Mouse (Mus musculus) forebrain, embryonic 15.5 days (tissue): ENCODE results near the gene Yipf3. TPM values are rescaled to one million over a fixed set of nuclear protein-coding genes. Genes with fewer than 3 reads are reported as not detected.

ENCODE experiments used
- ATAC-seq: fragments of 200-750 bp; cut with Nextera tagmentation; replicated peaks from 2 replicates; pipeline ENCODE4 v1.8.0; 2017; ENCODE audit warnings: mild to moderate bottlenecking, moderate TSS enrichment, moderate library complexity
- H3K27ac ChIP-seq: fragments of 300-500 bp; sonication (generic); replicated peaks from 2 replicates; pipeline ENCODE4 v1.5.1; 2015; ENCODE audit warnings: mild to moderate bottlenecking, inconsistent platforms
- H3K27me3 ChIP-seq: fragments of 300-500 bp; sonication (generic); 2 replicates; pipeline ENCODE4 v1.6.1; 2015; ENCODE audit warnings: inconsistent platforms
- H3K36me3 ChIP-seq: fragments of 300-500 bp; sonication (generic); 2 replicates; pipeline ENCODE4 v1.6.1; 2015; ENCODE audit warnings: mild to moderate bottlenecking, inconsistent platforms
- H3K4me1 ChIP-seq: fragments of 300-500 bp; sonication (generic); 2 replicates; pipeline ENCODE4 v1.6.1; 2015; ENCODE audit warnings: inconsistent platforms
- H3K4me2 ChIP-seq: fragments of 300-500 bp; sonication (generic); replicated peaks from 2 replicates; pipeline ENCODE4 v1.6.1; 2015; ENCODE audit warnings: mild to moderate bottlenecking, inconsistent platforms
- H3K4me3 ChIP-seq: fragments of 300-500 bp; sonication (generic); 2 replicates; pipeline ENCODE4 v1.5.1; 2015; ENCODE audit warnings: mild to moderate bottlenecking, inconsistent platforms
- H3K9ac ChIP-seq: fragments of 300-500 bp; sonication (generic); replicated peaks from 2 replicates; pipeline ENCODE4 v1.6.1; 2015; ENCODE audit warnings: mild to moderate bottlenecking, inconsistent platforms
- H3K9me3 ChIP-seq: fragments of 300-500 bp; sonication (generic); 2 replicates; pipeline ENCODE4 v1.6.1; 2016; ENCODE audit warnings: inconsistent platforms
- WGBS: fragments of 180-500 bp; shearing (Covaris S2); methylation state at CpG from one replicate; pipeline ENCODE4 v1.1.7; 2015; ENCODE audit warnings: mixed read lengths; 5-methylcytosine and 5-hydroxymethylcytosine counted together
- microRNA counts: library from miRNA; unstranded; fragments of <30 nt; microRNA quantifications from one replicate; lab custom pipeline; 2016
- microRNA-seq: library from miRNA; unstranded; fragments of <30 nt; microRNA quantifications from one replicate; pipeline ENCODE4, GENCODE M21; 2016
- polyA plus RNA-seq: library from polyadenylated mRNA; unstranded; fragments of >200 nt; fragmentation: Nextera tagmentation; extraction: Ambion mirVana; gene quantifications from 2 replicates; pipeline ENCODE4 v1.2.1, GENCODE M21; 2015

Gene Yipf3
- polyA plus RNA-seq, 1 experiment from 2014 or later = 91.5 TPM

GRCm38 (mm10) chr17:46296601-46297000 is 48.7 kb downstream of the Yipf3 start:
- Histone ChIP-seq H3K4me3 (peak overlapping the region; percentile 57; the same call in 1 of the 2 replicates), H3K27ac (peak overlapping the region; percentile 54; the same call in 1 of the 2 replicates), H3K27me3 (peaks cover 40% of the 10 kb centered on the region), H3K9ac (peak overlapping the region; percentile 63; the same call in 1 of the 2 replicates), H3K4me1 (peaks cover 18% of the 10 kb centered on the region), H3K4me2 (peak overlapping the region; percentile 93; the same call in 1 of the 2 replicates), H3K9me3 (no peaks in the 10 kb centered on the region), H3K36me3 (no peaks in the 10 kb centered on the region)
- no peak for ATAC-seq
- WGBS = 44% methylated on average over 6 of the region's 6 CpGs

GRCm38 (mm10) chr17:46297028-46297363 is 49.1 kb downstream of the Yipf3 start:
- Histone ChIP-seq H3K27ac (peak overlapping the region; percentile 54), H3K9me3 (no peaks in the 10 kb centered on the region), H3K4me1 (peaks cover 18% of the 10 kb centered on the region), H3K4me2 (peak overlapping the region; percentile 93), H3K9ac (peak overlapping the region; percentile 63), H3K36me3 (no peaks in the 10 kb centered on the region), H3K4me3 (peak overlapping the region; percentile 57), H3K27me3 (peaks cover 40% of the 10 kb centered on the region)
- WGBS = 13% methylated on average over 6 of the region's 6 CpGs
- peak; percentile 30 for ATAC-seq

GRCm38 (mm10) chr17:46297364-46298219 is 49.7 kb downstream of the Yipf3 start, which contains the start of gene Dlk2:
Gene Dlk2 (plus strand): TSS chr17:46297421.
- H3K27ac ChIP-seq = peak within 1 kb of the TSS; percentile 54
- H3K4me1 ChIP-seq = peaks cover 18% of the 10 kb centered on the region
- H3K9ac ChIP-seq = peak within 1 kb of the TSS; percentile 63
- H3K4me2 ChIP-seq = peak within 1 kb of the TSS; percentile 93
- no peaks in the 10 kb centered on the region for H3K9me3 ChIP-seq
- H3K36me3 ChIP-seq = peaks cover 4% of the 10 kb centered on the region; the same call in 1 of the 2 replicates
- H3K27me3 ChIP-seq = peaks cover 35% of the 10 kb centered on the region
- H3K4me3 ChIP-seq = peak within 1 kb of the TSS; percentile 57
- WGBS = under 1% methylated on average over 68 of the region's 86 CpGs
- peak; percentile 59 for ATAC-seq

GRCm38 (mm10) chr17:46298220-46298913 is 50.5 kb downstream of the Yipf3 start:
- WGBS = under 1% methylated on average over 44 of the region's 48 CpGs
- peak overlapping the region; percentile 54 for H3K27ac ChIP-seq

GRCm38 (mm10) chr17:46301892-46302291 is 54.0 kb downstream of the Yipf3 start:
- H3K36me3 ChIP-seq = peaks cover 6% of the 10 kb centered on the region; the same call in 1 of the 2 replicates
- H3K4me3 ChIP-seq = no peak overlapping the region
- peaks cover 6% of the 10 kb centered on the region for H3K27me3 ChIP-seq
- 78% methylated on average over 12 of the region's 12 CpGs for WGBS
- H3K9ac ChIP-seq = no peak overlapping the region
- no peak for ATAC-seq
- H3K27ac ChIP-seq = no peak overlapping the region
- H3K9me3 ChIP-seq = no peaks in the 10 kb centered on the region
- H3K4me1 ChIP-seq = peaks cover 15% of the 10 kb centered on the region
- H3K4me2 ChIP-seq = no peak overlapping the region

More at GRCm38 (mm10) chr17:46298220-46298913, 50.5 kb downstream of the Yipf3 start:
- peak overlapping the region; percentile 63 for H3K9ac ChIP-seq
- H3K4me2 ChIP-seq = peak overlapping the region; percentile 93
- H3K27me3 ChIP-seq = peaks cover 32% of the 10 kb centered on the region
- no peaks in the 10 kb centered on the region for H3K9me3 ChIP-seq
- H3K4me3 ChIP-seq = peak overlapping the region; percentile 57
- peaks cover 18% of the 10 kb centered on the region for H3K4me1 ChIP-seq
- peaks cover 4% of the 10 kb centered on the region; the same call in 1 of the 2 replicates for H3K36me3 ChIP-seq
- ATAC-seq = peak; percentile 80

MicroRNA genes within 50 kb of the gene (microRNA counts, 519-probe panel; counts per million panel counts)
- not detected for microRNA mmu-miR-693-3p (lab: Ali Mortazavi, UCI)
- not detected for microRNA mmu-miR-693-5p (lab: Ali Mortazavi, UCI)

Small RNA genes lying within 50 kb of the gene (microRNA-seq; reads per million reads assigned to microRNA genes)
- 0.66 reads per million for gene Mir693

Other genes starting within 250 kb of the Yipf3 start
- 3.1 and 3.6 TPM in 2 replicates for gene Vegfa, start 215.7 kb upstream of the Yipf3 start, polyA plus RNA-seq
- 129 and 134 TPM in 2 replicates for gene Mrps18a, start 137.1 kb upstream of the Yipf3 start, polyA plus RNA-seq
- gene Rsph9, start 103.9 kb upstream of the Yipf3 start, polyA plus RNA-seq = 37.2 and 45.7 TPM in 2 replicates
- gene Mad2l1bp, start 94.5 kb upstream of the Yipf3 start, polyA plus RNA-seq = 27.0 and 28.9 TPM in 2 replicates
- gene Gtpbp2, start 87.0 kb upstream of the Yipf3 start, polyA plus RNA-seq = 41.4 and 45.4 TPM in 2 replicates
- gene Polh, start 45.4 kb upstream of the Yipf3 start, polyA plus RNA-seq = 8.5 and 9.9 TPM in 2 replicates
- gene Xpo5, start 45.3 kb upstream of the Yipf3 start, polyA plus RNA-seq = 42.4 and 42.7 TPM in 2 replicates
- gene Polr1c, start within 50 bp of the Yipf3 start, polyA plus RNA-seq = 89.5 and 97.2 TPM in 2 replicates
- gene Lrrc73, start 5.5 kb downstream of the Yipf3 start, polyA plus RNA-seq = 10.0 and 12.0 TPM in 2 replicates
- gene Tjap1, start 34.9 kb downstream of the Yipf3 start, polyA plus RNA-seq = 31.5 and 37.1 TPM in 2 replicates
- gene Dlk2, start 49.3 kb downstream of the Yipf3 start, polyA plus RNA-seq = 7.2 and 9.2 TPM in 2 replicates
- 6.6 and 8.1 TPM in 2 replicates for gene Abcc10, start 80.3 kb downstream of the Yipf3 start, polyA plus RNA-seq
- gene Zfp318, start 135.7 kb downstream of the Yipf3 start, polyA plus RNA-seq = 12.8 and 13.5 TPM in 2 replicates
- gene Crip3, start 180.8 kb downstream of the Yipf3 start, polyA plus RNA-seq = 1.1 and 1.2 TPM in 2 replicates
- gene Slc22a7, start 190.4 kb downstream of the Yipf3 start, polyA plus RNA-seq = 0.11 and 0.15 TPM in 2 replicates
- 6.5 and 7.5 TPM in 2 replicates for gene Ttbk1, start 239.6 kb downstream of the Yipf3 start, polyA plus RNA-seq
- gene Dnph1, start 248.6 kb downstream of the Yipf3 start, polyA plus RNA-seq = 32.1 and 33.3 TPM in 2 replicates